Mouse (Mus musculus): ENCODE measurements around the gene Gm45837.
A peak's percentile ranks its signal among the peaks of the same experiment; 100 is the strongest.

Gene Gm45837

DNA sequence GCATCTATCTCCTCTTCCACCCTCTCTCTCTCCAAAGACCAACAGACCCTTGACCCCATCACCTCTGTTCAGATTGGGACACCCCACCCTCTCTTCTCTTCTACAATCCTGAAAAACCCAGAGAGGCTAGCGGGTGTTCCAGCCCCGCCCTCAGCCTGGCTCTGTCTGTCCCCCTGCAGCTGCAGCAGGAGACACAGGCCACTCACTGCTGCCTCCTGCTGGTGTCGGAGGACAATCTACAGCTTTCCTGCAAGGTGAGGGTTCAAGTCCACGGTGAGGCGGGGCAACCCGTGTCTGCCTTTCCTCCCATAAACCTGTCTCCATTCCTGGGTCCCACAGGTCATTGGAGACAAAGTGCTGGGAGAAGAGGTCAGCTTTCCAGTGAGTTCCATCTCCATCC lies 91.0 kb downstream of the Gm45837 start:
- DNase-seq (ENCODE audit: low spot score): no peak

DNA sequence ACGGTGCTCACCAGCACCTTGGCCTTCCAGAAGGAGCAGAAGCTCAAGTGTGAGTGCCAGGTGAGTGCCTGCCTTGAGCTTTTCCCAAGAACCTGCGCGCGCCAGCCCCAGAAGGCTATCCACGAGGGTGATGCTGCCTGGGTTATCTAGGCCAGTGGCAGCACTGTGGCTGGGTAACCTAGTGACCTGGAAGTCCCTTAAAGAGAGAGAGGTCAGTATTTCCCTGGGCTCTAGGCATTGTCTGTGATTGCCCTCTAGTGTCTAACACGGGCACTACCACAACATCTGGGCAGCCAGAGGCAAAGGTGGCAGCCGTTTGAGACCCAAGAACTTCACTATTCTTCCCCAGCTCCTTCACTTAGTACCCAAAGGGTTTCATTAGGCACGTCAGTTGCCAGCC lies 92.7 kb downstream of the Gm45837 start:
- peak; percentile 86 for DNase-seq (ENCODE audit: low spot score)

DNA sequence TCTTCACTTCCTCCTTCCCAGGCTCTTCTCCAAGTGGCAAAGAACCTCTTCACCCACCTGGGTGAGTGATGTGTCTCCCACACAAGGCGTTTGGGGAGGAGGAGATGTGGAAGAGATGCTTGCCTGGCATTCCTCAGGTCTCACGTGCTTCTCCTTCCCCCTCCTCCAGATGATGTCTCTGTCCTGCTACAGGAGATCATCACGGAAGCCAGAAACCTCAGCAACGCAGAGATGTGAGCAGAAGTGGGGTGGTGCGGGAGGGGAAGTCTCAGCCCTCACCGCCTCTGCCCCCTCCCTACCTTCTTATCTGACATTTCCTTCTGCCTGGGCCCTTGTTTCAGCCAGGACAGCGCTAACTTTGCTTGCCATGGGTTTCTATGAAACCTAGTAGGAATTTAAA lies 93.1 kb downstream of the Gm45837 start:
- no peak for DNase-seq (ENCODE audit: low spot score)

DNA sequence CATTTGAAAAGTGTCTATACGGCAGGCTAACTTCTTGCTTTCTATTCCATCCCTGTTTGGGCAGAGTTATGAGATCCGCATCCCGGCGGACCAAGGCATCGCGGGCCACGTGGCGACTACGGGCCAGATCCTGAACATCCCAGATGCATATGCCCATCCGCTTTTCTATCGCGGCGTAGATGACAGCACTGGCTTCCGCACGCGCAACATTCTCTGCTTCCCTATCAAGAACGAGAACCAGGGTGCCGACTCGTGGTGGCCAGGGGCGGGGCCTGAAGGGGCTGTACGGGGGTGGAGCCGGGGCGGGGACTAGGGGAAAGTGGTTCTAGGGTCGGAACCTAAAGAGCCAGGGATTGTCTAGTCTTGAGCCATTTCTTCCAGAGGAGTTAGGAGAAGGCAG lies 93.8 kb downstream of the Gm45837 start:
- peak; percentile 50 for DNase-seq (ENCODE audit: low spot score)

DNA sequence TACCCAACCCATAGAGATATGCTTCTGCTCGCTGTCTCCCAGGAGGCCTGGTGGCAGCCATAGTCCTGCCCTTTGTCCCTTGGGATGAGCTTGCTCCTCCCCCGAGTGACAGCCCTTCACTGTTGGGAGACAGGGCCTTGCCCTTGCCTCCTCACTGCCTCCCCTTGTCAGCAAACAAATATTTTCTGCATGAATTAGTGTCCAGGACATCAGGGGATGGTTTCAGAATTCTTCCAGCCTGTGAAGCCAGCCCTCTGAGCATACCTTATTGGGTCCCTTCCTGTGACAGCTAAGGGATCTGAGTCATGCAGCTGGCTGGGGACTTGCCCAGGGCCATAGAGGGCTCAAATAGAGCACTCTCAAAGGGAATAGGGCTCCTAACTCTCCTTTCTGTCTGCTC lies 98.5 kb downstream of the Gm45837 start:
- DNase-seq (ENCODE audit: low spot score): no peak

DNA sequence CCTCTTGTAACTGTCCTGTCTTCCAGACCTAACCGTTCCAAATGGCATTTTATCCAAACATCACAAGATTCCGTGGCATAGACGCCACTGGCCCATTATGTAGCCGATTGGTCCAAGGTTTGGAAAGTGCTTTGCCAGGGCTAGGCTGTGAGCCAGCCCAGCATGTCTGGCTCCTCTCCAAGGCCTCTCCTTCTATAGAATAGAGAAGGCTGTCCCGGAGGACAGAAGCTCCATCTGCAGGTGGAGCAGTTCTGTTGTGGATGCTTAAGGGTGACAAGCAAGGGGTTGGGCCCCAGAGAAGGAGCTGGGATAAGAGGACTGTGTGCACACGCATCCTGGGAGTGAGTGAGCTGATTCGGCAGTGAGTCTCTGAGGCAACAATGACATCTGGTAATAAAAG lies 103.0 kb downstream of the Gm45837 start:
- no peak for DNase-seq (ENCODE audit: low spot score)

DNA sequence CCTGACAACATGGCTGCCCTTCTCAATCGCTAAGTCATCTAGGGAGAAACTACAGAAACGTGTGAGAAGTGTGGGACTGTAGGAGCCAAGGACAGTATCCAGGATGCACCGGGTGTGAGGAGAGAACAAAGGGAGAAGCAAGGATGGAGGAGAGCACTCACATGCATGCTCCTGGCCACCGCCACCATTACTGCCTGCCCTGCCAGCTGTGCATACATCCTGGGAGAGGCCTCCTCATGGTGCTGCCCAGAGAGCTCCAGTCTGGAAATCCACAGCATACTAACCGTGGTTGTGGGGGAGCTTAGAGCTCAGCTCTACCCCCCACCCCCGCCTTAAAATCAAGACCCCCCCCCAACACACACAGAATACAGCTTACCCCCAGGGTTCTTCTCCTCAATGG lies 104.1 kb downstream of the Gm45837 start:
- DNase-seq (ENCODE audit: low spot score): no peak

DNA sequence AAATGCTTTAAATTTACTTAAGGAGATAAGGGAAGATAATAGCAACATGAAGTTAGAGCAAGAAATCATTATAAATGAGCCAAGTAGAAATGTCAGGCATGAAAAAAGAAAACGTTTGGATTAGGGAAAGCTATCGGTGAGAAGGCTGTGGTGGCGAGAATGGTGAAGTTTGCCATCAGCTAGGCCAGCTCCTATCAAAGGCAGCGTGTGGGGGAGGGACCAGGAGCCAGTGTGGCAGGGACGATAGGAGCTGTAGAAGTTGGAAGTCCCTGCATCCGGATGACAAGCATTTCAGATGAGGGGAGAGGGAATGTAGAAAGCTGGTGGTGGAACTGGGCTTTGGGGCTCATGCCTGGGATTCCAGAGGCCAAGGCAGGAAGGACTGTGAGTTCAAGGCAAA lies 104.6 kb downstream of the Gm45837 start:
- no peak for DNase-seq (ENCODE audit: low spot score)

DNA sequence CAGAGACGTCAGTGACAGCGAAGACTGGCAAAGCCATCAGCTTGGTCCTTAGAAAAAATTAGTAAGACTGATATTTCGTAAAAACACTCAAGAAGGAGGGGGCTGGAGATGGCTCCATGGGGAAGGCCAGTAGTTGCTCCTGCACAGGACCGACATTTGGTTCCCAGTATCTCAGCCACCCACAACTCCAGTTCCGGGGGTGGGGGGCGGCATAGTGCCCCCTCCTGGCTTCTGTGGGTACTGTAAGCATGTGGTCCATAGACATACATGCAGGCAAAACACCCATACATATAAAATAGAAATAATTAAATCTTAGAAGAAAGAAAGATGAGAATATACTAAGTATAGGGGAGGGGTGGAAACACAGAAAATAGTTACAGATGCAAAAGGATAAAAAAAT lies 105.8 kb downstream of the Gm45837 start:
- no peak for DNase-seq (ENCODE audit: low spot score)

DNA sequence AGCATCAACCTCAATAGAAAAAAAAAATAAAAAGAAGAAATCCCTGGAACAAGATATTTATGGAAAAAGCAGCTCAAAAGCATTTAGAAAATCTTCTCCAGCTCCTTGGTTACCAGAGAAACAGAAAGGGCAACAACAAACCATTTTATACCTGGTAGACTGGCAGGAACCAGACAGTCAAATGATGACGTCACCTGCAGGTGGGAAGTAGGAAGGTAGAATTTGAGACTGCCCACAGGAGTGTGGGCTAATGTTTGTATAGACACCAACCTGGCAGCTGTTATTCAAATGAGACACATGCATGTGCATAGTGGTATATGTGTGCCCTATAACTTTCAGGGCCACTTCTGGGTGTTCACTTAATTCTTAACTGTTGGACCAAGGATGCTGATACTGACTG lies 111.0 kb downstream of the Gm45837 start:
- DNase-seq (ENCODE audit: low spot score): no peak

DNA sequence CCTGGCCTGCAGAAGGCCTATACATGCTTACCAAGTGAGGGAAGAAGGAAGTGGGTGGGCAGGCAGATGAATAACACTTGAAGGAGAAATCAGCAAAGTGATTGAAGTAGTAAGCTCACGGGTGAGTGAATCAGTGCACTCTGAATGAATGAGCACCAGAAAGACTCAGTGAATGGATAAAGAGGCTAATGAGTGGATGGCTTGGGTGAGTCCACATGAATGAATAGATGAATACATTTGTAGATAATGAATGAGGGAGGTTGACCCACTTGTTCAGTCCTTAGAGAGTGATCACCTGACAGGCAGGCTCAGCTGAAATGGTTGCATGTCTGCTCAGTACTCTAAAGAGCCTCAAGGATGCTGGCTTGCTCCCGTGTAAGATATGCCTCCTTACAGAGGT lies 112.5 kb downstream of the Gm45837 start:
- no peak for DNase-seq (ENCODE audit: low spot score)

DNA sequence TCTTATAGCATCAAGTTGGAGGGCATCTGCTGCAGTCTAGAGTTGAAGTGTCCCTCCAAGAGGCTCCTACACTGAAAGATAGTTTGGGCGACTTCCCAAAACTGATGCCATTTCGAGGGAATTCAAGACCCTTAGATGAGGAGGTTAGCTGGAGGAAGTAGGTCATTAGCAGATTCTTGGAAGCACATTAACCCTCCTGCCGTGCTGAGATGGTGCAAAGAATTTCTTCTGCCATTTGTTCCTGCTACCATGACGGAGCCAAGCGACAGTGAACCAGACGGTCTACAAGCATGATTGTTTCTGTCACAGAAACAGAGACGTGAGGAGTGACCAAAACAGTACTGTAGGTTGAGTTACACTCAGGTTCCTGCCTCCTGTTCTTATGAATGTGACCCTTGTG lies 115.8 kb downstream of the Gm45837 start:
- no peak for DNase-seq (ENCODE audit: low spot score)

DNA sequence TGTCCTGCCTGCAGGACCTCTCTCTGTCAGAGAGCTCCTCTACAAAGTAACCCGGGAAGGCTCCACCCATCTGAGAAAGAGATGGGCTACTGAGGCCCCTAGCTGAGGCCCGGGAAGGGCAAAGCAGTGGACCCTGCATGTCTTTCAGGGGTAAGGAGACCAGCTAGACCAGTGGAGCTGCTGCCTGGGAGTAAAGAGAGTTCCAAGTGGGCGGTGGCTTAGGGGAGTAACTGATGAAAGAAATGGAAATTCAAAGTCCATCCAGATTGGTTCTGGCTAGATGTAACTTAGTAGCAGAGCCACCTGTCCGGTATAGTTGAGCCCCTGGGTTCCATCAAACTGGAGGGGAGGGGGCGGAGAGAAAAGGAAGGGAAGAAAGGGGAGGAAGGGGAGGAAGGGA lies 123.7 kb downstream of the Gm45837 start:
- no peak for DNase-seq (ENCODE audit: low spot score)

DNA sequence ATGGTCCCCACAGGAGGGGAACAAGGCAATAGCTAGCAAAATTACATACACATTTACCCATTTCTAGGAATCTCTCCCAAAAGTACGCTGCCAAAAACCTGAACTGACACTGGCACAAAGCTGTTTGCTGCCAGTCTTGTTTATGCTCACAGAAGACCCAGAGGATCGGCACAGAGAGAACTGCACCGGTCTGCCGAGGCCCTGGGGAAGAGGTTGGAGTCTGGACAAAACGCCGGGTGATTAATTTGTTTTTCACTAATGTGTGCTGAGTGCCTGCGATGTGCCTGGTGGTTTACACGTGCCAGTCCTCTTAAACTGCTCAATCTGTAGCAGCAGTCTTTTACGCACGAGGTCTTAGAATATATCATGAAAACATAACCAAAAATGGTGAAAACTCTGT lies 124.4 kb downstream of the Gm45837 start:
- DNase-seq (ENCODE audit: low spot score): no peak

DNA sequence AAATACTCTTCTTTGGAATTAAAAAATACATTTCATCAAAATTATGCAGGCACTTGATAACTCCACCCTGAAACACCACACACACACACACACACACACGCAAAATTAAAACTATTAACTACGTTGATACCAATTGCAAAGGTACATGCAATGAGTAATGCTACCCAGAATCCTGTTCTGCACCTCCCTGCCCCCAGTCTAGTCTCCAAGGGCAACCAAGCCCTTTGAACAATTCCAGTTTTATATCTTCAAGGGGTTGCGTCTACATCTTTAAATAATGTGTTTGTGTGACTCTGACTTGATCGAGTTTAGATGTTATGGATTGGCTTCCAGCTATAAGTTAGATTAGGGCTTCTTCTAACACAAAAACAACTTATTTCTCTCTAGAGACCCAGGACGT lies 124.8 kb downstream of the Gm45837 start:
- no peak for DNase-seq (ENCODE audit: low spot score)

DNA sequence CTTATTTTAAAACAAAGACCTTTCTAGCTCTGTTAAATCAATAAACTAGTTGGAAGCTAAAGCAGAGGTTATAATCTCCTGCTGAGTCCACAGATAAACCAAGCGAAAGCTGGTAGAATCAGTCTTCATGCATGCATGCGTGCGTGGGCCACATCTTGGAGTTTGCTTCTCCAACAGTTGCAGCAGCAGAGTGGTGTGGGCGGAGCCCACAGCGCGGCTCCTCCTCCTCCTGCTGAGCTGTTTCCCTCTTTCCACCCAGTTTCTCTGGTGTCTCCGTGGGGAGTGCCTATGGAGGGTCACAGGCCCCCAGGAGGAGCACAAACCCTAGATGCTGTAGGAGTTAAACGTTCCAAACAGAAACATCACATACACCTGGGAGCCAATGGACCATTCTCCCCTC lies 126.9 kb downstream of the Gm45837 start:
- no peak for DNase-seq (ENCODE audit: low spot score)

DNA sequence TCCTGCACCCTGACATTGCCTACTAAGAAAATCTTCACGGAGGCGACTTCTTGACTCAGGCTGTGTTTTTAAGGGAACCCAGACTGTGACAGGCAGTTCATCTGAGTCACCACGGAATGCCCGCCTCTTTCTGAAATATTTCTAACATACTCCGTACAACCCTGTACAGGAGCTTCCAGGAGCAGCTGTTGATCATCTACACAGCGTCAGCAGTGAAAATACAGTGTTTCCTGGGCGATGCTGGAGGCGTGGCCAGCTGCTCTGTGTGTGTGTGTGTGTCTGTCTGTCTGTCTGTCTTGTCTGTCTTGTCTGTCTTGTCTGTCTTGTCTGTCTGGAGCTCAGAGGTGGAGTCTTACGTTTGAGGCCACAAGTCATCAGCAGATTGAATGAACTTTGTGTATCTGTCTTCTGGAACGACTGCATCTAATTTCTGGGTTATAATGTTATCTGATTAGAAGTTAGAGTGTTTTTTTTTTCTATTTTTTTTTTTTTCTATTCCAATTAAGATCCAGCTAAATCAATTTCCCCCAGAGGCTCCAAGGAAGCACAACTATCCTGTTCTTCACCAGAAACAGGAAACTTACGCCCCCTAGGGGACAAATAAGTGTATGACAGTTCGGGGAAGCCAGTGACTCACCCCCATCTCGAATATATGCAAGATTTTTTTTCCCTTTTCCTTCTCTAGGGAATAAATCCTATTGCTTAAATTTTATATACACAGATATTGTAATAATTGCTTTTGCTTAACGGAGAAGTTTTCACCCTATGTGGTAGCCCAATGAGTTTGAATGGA lies 127.7 kb downstream of the Gm45837 start:
- DNase-seq (ENCODE audit: low spot score): peak; percentile 36

DNA sequence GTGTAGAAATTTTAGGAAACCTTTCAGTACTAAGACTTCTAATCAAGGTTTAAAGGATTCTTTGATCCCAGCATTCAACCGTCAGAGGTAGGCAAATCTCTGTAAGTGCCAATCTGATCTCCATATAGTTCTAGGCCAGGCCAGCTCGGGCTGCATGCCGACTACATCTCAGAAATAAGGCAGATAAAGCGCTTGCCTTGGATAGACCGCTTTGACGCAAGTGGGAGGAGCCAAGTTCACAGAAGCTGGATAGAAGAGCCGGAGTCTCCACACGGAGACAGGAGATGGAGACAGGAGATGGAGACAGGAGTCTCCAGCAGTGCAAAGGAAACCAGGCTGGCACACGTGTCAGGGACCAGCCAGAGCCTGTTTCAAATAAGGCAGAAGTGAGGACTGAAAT lies 129.1 kb downstream of the Gm45837 start:
- no peak for DNase-seq (ENCODE audit: low spot score)

DNA sequence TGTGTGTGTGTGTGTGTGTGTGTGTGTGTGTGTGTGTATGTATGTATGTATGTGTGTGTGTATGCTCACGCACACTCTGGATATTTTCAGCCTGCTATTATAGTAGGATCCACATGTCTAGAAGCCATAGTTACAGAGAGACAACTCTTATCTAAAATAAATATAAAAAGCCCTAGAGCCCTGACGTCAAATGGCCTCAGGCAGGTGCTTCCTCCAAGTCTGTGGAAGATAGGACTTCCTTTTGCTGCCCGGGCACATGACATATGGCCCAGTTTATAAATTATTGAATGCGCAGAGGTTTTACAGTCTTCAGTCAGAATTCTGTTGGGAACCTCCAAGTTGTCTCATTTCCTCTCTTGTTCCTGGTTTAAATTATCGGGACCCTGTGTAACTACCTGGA lies 130.0 kb downstream of the Gm45837 start:
- DNase-seq (ENCODE audit: low spot score): no peak

DNA sequence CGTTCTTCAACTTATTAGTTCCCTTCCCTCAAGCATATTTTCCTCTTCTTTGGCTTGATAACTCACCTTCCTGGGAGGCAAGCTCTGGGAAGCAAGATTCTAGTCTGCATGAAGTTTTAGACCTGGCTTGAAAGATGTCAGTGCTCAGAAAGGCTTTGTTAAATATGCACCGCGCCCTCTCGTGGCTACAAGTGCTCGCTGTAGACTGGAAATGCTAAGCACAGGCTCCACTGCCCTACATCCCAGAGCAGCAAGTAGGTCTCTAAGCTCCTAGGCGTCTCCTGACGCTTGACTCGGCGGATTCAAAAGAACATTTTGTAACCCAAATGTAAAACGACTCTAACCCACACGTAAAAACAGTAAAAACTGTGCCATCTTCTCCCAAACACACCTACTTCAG lies 130.4 kb downstream of the Gm45837 start:
- DNase-seq (ENCODE audit: low spot score): peak; percentile 92

DNA sequence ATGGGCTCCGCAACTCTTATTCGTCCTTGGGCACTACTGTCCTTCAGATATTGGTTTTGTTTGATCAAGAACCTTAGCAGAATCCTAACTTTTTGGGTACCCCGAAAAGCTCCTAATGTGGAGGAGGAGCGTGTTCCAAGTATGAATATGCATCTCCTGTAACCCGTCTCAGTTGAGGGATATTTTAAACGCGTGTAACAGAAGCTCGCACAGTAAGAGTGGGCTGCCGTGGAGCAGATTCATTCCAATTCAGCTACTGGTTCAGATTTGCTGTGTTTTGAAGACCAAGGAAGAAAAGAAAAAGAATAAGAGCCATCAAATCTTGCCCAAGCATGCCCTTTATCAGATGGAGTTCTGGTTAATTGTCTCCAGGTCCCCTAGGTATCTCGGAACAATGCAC lies 131.0 kb downstream of the Gm45837 start:
- no peak for DNase-seq (ENCODE audit: low spot score)

DNA sequence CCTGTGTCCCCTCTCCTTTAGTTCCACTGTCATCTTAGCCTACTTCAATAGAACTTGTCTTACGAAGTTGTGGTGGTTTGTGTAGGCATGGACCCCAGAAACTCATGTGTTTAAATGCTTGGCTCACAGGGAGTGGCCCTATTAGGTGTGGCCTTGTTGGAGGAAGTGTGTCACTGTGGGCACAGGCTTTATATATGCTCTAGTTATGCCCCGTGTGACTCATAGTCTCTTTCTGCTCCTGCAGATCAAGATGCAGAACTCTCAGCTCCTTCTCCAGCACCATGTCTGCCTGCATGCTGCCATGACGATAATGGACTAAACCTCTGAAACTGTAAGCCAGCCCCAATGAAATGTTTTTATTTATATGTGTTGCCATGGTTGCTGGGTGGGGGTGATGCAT lies 137.0 kb downstream of the Gm45837 start:
- no peak for DNase-seq (ENCODE audit: low spot score)

DNA sequence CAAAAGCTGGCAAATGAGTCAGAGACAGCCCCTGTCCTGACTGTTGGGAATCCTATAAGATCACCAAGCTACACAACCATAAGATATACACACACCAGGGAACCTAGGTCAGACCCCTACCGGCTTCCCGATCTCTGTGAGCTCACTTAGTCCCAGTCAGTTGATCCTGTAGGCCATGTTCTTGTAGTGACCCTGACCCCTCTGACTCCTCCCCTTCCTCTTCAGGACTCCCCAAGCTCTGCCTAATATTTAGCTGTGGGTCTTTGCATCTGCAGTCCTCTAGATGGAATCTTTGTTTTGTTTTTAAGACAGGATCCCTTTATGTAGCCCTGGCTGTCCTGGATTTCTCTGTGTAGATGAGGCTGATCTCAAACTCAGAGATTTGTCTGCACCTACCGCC lies 138.6 kb downstream of the Gm45837 start:
- no peak for DNase-seq (ENCODE audit: low spot score)

DNA sequence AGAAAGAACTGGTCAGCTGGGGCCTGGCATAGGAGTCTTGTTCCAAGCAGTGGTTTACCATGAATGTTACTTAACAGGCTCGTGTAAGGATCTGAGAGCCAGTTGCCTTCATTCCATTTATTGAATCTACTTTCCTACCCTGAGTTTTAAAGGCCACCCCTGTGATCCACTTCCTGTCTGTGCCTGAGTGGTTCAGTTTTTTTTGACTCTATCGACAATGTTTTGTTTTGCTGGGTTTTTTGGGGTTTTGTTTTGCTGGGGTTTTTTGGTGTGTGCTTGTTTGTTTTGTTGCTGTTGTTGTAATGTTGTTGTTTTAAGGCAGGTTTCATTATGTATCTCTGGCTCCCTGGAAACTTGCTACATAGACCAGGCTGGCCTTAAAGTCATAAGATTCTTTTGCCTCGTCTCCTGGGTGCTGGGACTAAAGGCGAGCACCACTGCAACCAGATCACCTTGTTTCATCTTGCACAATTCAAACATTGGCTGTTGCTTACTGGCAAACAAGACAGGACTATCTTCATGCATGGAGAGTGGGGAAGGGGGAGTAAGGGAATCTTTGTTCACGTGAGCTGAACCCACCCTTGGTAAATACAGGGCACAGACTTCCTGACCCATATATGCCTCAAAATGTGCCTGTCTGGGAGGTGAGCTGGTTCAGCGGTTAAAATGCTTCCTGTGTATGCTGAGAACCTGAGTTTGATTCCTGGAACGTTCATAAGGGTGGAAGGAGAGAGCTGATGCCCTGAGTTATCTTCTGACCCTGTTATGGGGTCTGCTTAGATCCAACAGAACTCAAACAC lies 140.2 kb downstream of the Gm45837 start:
- DNase-seq (ENCODE audit: low spot score): no peak

Data from embryo, embryonic 10 days (tissue).